Mouse (Mus musculus) midbrain, embryonic 14.5 days (tissue): Measurements from ENCODE around the gene Gm8764. TPM values are rescaled to one million over a fixed set of nuclear protein-coding genes. Genes with fewer than 3 reads are reported as not detected.
"Not testable (repeated sequence)": the region's sequence is repeated elsewhere in the genome, so short reads cannot be mapped to it uniquely, and the experiment has no call there.

Source experiments
- ATAC-seq: fragments of 200-750 bp; cut with Nextera tagmentation; 2 replicates; pipeline ENCODE4 v1.8.0; 2017; ENCODE audit warnings: moderate number of reproducible peaks, moderate library complexity; ENCODE audit not compliant: low FRiP score, low TSS enrichment
- DNase-seq: peaks from one replicate; pipeline ENCODE4 v3.0.0-alpha.2; 2015
- H3K27ac ChIP-seq: fragments of 300-500 bp; sonication (generic); replicated peaks from 2 replicates; pipeline ENCODE4 v1.5.1; 2014; ENCODE audit warnings: mild to moderate bottlenecking, low read depth, low read length, moderate library complexity
- H3K27me3 ChIP-seq: fragments of 300-500 bp; sonication (generic); 2 replicates; pipeline ENCODE4 v1.6.1; 2014; ENCODE audit warnings: low read length, control low read depth, mixed read lengths; ENCODE audit not compliant: control insufficient read depth, insufficient read depth
- H3K36me3 ChIP-seq: fragments of 300-500 bp; sonication (generic); 2 replicates; pipeline ENCODE4 v1.6.1; 2014; ENCODE audit warnings: low read length, control low read depth; ENCODE audit not compliant: control insufficient read depth, insufficient read depth
- H3K4me1 ChIP-seq: fragments of 300-500 bp; sonication (generic); 2 replicates; pipeline ENCODE4 v1.6.1; 2014; ENCODE audit warnings: mild to moderate bottlenecking, antibody characterized with exemption, low read length, control low read depth; ENCODE audit not compliant: control insufficient read depth, insufficient read depth
- H3K4me2 ChIP-seq: fragments of 300-500 bp; sonication (generic); 2 replicates; pipeline ENCODE4 v1.6.1; 2014; ENCODE audit warnings: mild to moderate bottlenecking, low read length, moderate library complexity
- H3K4me3 ChIP-seq: fragments of 300-500 bp; sonication (generic); replicated peaks from 2 replicates; pipeline ENCODE4 v1.5.1; 2014; ENCODE audit warnings: low read depth, low read length
- H3K9ac ChIP-seq: fragments of 300-500 bp; sonication (generic); replicated peaks from 2 replicates; pipeline ENCODE4 v1.6.1; 2014; ENCODE audit warnings: mild to moderate bottlenecking, low read length, moderate library complexity
- H3K9me3 ChIP-seq: fragments of 300-500 bp; sonication (generic); 2 replicates; pipeline ENCODE4 v1.6.1; 2016; ENCODE audit warnings: low read length, control low read depth, mixed read lengths; ENCODE audit not compliant: control insufficient read depth
- WGBS: fragments of 180-500 bp; shearing (Covaris S2); extraction: QIAGEN DNeasy Blood & Tissue Kit; methylation state at CpG from one replicate; pipeline ENCODE4 v1.1.7; 2014; 5-methylcytosine and 5-hydroxymethylcytosine counted together
- polyA plus RNA-seq: library from polyadenylated mRNA; unstranded; fragments of >200 nt; fragmentation: Nextera tagmentation; extraction: Ambion mirVana; gene quantifications from 2 replicates; pipeline ENCODE4 v1.2.1, GENCODE M21; 2014

Gene Gm8764
- not detected in 2 replicates for polyA plus RNA-seq

- not testable (repeated sequence) for H3K4me3 ChIP-seq, H3K9ac ChIP-seq, ATAC-seq, H3K4me2 ChIP-seq, H3K27me3 ChIP-seq, H3K27ac ChIP-seq, DNase-seq, H3K36me3 ChIP-seq, H3K9me3 ChIP-seq, H3K4me1 ChIP-seq
- no CpG with 5 or more reads among the region's 3 CpGs for WGBS
Measured at GRCm38 (mm10) chr10:104159706-104160105, at the start of gene Gm8764. Gene Gm8764 (plus strand): TSS chr10:104160006.

DNA sequence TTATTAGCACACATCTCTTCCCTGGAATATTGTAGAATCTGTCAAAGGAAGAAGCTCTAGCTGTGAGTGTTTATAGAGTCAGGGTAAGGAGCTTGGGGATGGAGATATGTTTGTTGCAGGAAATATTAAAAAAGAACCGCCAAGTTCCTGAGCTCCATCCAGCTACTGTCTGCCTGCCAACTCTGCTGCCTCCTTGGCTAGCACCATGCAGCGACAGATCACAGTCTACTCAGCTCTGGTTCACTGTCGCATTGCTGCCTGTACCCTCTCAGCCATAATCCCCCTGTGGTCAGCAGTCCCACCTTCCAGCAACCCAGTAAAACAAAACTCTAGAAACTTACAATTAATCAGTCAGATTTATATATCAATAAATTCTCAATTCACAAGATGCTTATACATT is 49.8 kb upstream of the Gm8764 start:
- no peaks in the 10 kb centered on the region for H3K9me3 ChIP-seq
- 79% methylated on average over 3 of the region's 3 CpGs for WGBS
- H3K9ac ChIP-seq = no peak overlapping the region
- H3K27ac ChIP-seq = no peak overlapping the region
- no peaks in the 10 kb centered on the region for H3K4me1 ChIP-seq
- no peak overlapping the region for H3K4me2 ChIP-seq
- no peaks in the 10 kb centered on the region for H3K36me3 ChIP-seq
- H3K4me3 ChIP-seq = no peak overlapping the region
- ATAC-seq (no peak), DNase-seq (no peak)
- H3K27me3 ChIP-seq = no peaks in the 10 kb centered on the region

DNA sequence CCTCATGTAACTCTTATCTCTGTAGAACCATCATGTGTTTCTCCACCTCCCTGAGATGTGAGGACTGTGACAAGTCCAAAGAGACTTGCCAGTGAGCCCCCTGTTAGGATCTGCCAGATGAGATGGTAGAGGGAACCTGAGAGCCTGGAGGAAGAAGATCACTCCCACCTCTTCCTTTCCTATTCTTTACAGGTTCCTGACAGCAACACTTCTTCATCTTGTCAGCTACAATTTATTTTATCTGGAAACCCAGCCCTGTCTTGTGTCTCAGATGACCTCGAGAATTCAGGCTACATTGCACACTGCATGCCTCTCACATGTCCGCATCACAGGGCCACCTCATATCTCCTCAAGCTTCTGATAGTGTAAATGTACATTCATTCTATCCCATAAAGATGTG is 41.5 kb upstream of the Gm8764 start:
- WGBS = 89% methylated on average over 2 of the region's 2 CpGs
- DNase-seq = no peak

GRCm38 (mm10) chr10:104142687-104143086 is 17.1 kb upstream of the Gm8764 start, which contains the start of gene Gm21293:
Gene Gm21293 (plus strand): TSS chr10:104142987.
- not testable (repeated sequence) for H3K27ac ChIP-seq, H3K4me2 ChIP-seq, H3K9me3 ChIP-seq, H3K4me1 ChIP-seq, H3K27me3 ChIP-seq, DNase-seq, H3K9ac ChIP-seq, H3K4me3 ChIP-seq, H3K36me3 ChIP-seq, ATAC-seq
- no CpG with 5 or more reads among the region's 3 CpGs for WGBS

More for the DNA sequence above, 41.5 kb upstream of the Gm8764 start:
- no peak for ATAC-seq
- Histone ChIP-seq H3K9ac (no peak overlapping the region), H3K9me3 (no peaks in the 10 kb centered on the region), H3K36me3 (no peaks in the 10 kb centered on the region), H3K27me3 (no peaks in the 10 kb centered on the region), H3K4me3 (no peak overlapping the region), H3K4me1 (no peaks in the 10 kb centered on the region), H3K27ac (no peak overlapping the region), H3K4me2 (no peak overlapping the region)

- not testable (repeated sequence) for H3K4me3 ChIP-seq, H3K27ac ChIP-seq, H3K36me3 ChIP-seq, H3K4me1 ChIP-seq, H3K9me3 ChIP-seq, H3K9ac ChIP-seq, H3K27me3 ChIP-seq, DNase-seq, H3K4me2 ChIP-seq, ATAC-seq
- WGBS = no CpG with 5 or more reads among the region's 3 CpGs
Measured at GRCm38 (mm10) chr10:104151197-104151596, 8.6 kb upstream of the Gm8764 start, which contains the start of gene Gm6763. Gene Gm6763 (plus strand): TSS chr10:104151497.

- not testable (repeated sequence) for H3K4me1 ChIP-seq, H3K9ac ChIP-seq, H3K27ac ChIP-seq, ATAC-seq, H3K4me3 ChIP-seq, H3K4me2 ChIP-seq, H3K36me3 ChIP-seq, DNase-seq, H3K9me3 ChIP-seq, H3K27me3 ChIP-seq
- no CpG with 5 or more reads among the region's 3 CpGs for WGBS
Measured at GRCm38 (mm10) chr10:104168215-104168614, 8.4 kb downstream of the Gm8764 start, which contains the start of gene Gm21304. Gene Gm21304 (plus strand): TSS chr10:104168515.

- not testable (repeated sequence) for H3K27me3 ChIP-seq, H3K27ac ChIP-seq, H3K36me3 ChIP-seq, H3K4me3 ChIP-seq, H3K9me3 ChIP-seq, H3K9ac ChIP-seq, DNase-seq, H3K4me2 ChIP-seq, H3K4me1 ChIP-seq, ATAC-seq
- no CpG with 5 or more reads among the region's 3 CpGs for WGBS
Measured at GRCm38 (mm10) chr10:104176724-104177123, 16.9 kb downstream of the Gm8764 start, which contains the start of gene Gm21312. Gene Gm21312 (plus strand): TSS chr10:104177024.

DNA sequence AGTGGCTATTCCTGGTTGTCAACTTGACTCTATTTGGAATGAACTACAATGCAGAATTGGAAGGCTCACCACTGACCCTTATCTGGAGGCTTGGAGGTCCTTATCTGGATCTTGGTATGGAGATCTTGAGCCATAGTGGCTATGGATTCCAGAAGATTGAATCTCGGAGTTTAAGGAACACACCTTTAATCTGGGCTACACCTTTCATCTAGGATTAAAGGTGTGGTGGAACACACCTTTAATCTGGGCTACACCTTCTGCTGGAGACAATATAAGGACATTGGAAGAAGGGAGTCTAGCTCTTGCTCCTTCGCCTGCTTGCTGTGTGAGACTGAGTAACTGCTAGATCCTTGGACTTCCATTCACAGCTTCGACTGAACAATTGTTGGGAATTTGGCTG is 25.4 kb downstream of the Gm8764 start, which contains the start of gene Gm20765:
Gene Gm20765, plus strand, starts transcription at position 301 of the 400 bp plus-strand sequence.
- not testable (repeated sequence) for H3K9ac ChIP-seq, DNase-seq, ATAC-seq, H3K36me3 ChIP-seq, H3K9me3 ChIP-seq, H3K4me2 ChIP-seq, H3K4me3 ChIP-seq, H3K4me1 ChIP-seq, H3K27ac ChIP-seq, H3K27me3 ChIP-seq
- no CpG with 5 or more reads among the region's 3 CpGs for WGBS

DNA sequence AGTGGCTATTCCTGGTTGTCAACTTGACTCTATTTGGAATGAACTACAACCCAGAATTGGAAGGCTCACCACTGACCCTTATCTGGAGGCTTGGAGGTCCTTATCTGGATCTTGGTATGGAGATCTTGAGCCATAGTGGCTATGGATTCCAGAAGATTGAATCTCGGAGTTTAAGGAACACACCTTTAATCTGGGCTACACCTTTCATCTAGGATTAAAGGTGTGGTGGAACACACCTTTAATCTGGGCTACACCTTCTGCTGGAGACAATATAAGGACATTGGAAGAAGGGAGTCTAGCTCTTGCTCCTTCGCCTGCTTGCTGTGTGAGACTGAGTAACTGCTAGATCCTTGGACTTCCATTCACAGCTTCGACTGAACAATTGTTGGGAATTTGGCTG is 33.9 kb downstream of the Gm8764 start, which contains the start of gene Gm4340:
Gene Gm4340, plus strand, starts transcription at position 301 of the 400 bp plus-strand sequence.
- H3K9ac ChIP-seq, H3K4me3 ChIP-seq, H3K4me1 ChIP-seq, H3K27me3 ChIP-seq, H3K4me2 ChIP-seq, H3K36me3 ChIP-seq, H3K27ac ChIP-seq, DNase-seq, ATAC-seq, H3K9me3 ChIP-seq: not testable (repeated sequence)
- WGBS = no CpG with 5 or more reads among the region's 3 CpGs
